Mouse (Mus musculus) kidney, postnatal 14 days (tissue): ENCODE measurements at regions not wholly inside any gene's neighbourhood (a gene's known extent, or its start where the extent isn't known, plus 50 kb on each side); places are given as distances from the start of the nearest gene placed in this dataset.

ENCODE experiments used
- DNase-seq: peaks from one replicate; pipeline ENCODE4 v3.0.0; 2022; ENCODE audit warnings: mixed read lengths

GRCm38 (mm10) chrX:158920217-158920616, 289.9 kb upstream of the Rps6ka3 start:
- no peak for DNase-seq

GRCm38 (mm10) chrX:158921424-158921823, 288.7 kb upstream of the Rps6ka3 start:
- DNase-seq: no peak

GRCm38 (mm10) chrX:158921838-158922450, 288.2 kb upstream of the Rps6ka3 start:
- peak; percentile 53 for DNase-seq

DNA sequence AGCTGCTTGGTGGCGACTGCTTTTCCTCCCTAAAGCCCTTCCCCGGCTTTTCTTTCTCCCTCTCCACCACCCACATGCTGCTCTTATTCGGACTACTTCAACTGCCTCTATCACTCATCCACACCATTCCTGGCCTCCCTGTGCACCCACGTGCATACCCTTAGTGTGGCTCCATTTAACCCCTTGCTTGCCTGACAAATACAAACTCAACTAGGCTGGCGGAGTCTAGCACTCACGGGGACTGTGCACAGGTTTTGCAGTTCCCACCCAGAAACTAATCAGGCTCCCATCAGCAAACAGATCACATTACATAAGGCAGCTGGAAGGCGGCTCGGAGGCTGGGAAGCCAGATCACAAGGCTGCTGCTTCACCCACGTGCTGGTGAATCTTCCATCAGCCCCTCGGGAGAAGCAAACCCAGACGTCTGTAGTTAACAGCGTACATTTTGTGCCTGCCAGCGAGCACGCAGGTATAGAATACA, 287.0 kb upstream of the Rps6ka3 start:
- no peak for DNase-seq

DNA sequence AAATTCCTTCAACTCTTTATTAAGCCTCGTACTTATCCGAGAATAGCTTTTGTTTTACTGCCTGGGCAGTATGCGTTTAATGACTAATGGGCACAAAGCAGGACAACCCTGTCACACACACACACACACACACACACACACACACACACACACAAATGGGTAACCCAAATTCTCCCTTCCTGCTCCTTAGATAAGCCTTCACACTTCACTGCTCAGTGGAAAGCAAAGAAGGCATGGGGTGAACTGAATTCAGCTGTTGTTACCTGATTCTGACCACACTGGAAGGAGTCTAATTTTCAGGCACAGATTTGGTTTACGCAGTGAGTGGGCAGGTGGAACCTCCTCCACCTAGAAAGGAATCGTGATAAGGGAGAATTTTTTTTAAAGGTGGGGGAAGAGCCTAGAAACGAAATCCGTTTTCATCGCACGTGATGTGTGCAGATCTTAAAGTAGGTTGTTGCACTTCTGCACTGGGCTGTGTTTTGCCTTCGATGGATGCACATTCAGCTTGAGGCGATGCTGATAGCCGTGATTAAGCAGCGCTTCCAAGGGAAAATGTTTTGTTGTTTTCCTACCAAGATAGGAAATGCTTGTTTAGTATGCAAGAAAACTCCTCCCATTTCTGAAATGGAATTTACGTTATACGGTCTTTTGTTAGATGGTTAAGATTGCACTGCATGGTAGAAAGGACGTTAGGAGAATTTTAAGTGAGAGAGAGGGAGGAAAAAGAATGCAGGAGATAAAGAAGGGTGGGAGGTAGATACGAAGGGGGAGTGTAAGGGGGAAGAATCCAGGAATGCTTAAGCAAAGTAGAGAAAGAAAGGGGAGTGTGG, 286.2 kb upstream of the Rps6ka3 start:
- no peak for DNase-seq

GRCm38 (mm10) chrX:158924490-158925398, 285.4 kb upstream of the Rps6ka3 start:
- DNase-seq: no peak

- DNase-seq: no peak
Measured at GRCm38 (mm10) chrX:158931864-158932263, 278.2 kb upstream of the Rps6ka3 start.

GRCm38 (mm10) chrX:158947191-158947590, 262.9 kb upstream of the Rps6ka3 start:
- no peak for DNase-seq

DNA sequence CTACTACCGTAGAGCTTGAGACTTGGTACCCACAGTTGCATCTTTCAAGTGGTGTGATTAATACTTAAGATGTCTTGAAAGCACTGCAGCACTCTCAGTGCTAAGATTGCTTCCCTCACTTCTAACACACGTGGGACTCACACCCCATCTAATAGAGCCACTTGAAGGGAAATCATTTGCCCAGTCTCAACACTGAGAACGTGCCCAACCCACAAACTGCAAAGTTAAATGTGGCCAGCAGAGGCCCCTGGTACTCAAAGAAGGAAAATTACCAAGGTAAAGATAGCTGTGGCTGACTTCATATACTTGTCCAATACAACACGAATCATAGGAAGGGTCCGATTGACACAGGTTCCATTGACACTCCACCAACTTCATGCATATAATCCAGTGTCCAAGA, 238.4 kb upstream of the Rps6ka3 start:
- DNase-seq: peak; percentile 9

DNA sequence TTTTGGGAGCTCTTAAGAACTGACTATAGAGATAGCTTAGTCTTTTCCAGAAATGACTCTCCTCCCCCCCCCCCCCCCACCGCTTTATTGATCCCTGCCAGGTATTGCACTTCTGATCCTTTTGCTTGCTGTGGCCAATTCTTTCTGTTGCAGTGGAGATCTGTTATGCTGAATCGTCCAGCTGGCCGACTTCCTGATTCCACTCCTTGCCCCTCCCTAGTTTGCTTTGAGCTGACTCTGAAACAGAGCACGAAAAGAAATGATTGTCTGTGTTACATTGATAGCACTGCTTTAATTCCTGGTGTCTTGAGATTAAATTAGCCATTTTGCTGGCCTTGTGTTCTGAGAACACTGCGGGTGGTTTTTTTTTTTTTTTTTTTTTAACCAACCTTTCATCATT, 233.5 kb upstream of the Rps6ka3 start:
- DNase-seq: no peak

DNA sequence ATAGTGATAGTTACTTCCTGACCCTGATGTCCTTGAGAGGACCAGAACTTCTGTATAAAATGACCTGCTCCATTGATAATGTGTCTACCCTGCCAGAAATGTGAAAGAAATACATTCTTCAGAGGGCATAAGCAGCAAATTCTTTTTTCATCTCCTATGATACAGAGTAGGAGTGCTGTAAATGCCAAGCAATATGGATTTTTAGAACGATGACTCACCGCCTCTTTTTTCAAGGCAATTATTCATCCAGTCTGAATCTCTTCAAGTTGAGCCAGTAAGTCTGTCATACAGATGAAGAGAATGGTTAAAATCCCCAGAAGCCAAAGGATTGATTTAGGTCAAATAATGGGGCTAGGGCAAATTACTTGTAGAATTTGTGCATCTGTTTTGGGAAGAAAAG, 225.4 kb upstream of the Rps6ka3 start:
- DNase-seq: no peak

GRCm38 (mm10) chrX:158987676-158988075, 222.4 kb upstream of the Rps6ka3 start:
- DNase-seq: no peak

DNA sequence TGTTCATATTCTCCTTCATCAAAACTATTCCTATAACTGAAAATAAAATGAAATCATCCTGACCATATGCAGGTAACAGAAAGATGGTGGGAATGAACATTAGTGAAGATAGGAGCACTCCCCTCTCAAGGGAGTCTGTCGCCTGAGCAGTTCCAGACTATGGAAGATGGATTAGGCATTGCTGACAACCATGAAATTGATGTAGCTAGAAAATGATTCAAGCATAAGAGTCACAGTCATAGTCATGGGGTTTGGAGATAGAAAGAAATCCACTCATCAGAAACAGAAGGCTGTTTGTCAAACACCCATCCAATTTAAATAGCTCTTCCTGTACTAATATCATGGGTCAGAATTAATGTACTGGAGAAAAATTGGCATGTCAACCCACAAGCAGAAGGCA, 191.2 kb upstream of the Rps6ka3 start:
- DNase-seq: no peak

DNA sequence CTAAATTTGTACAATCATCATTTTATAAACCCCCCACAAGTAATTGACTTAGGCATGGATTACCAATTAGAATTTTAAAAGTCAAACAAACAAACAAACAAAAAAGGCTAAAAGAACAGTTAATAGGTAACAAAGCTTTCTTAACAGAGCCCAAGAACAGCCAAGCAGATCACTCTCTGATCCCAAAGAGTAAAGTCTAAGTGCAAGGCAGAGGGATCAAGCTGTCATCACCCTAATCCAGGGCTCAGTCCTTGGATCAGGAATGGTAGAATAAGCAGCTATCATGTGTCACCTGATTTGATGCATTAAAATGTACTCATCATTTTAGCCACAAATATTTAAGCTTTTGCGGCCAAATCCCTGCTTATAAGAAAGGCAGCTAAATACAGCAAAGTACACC, 183.8 kb upstream of the Rps6ka3 start:
- DNase-seq: no peak

GRCm38 (mm10) chrX:159031927-159032326, 178.2 kb upstream of the Rps6ka3 start:
- no peak for DNase-seq

- DNase-seq: peak; percentile 72
Measured at GRCm38 (mm10) chrX:159043432-159043831, 166.7 kb upstream of the Rps6ka3 start.

- no peak for DNase-seq
Measured at GRCm38 (mm10) chrX:159047876-159048275, 162.2 kb upstream of the Rps6ka3 start.

- DNase-seq: no peak
Measured at GRCm38 (mm10) chrX:159055689-159056461, 154.2 kb upstream of the Rps6ka3 start.

- DNase-seq: no peak
Measured at GRCm38 (mm10) chrX:159056462-159056805, 153.7 kb upstream of the Rps6ka3 start.

DNA sequence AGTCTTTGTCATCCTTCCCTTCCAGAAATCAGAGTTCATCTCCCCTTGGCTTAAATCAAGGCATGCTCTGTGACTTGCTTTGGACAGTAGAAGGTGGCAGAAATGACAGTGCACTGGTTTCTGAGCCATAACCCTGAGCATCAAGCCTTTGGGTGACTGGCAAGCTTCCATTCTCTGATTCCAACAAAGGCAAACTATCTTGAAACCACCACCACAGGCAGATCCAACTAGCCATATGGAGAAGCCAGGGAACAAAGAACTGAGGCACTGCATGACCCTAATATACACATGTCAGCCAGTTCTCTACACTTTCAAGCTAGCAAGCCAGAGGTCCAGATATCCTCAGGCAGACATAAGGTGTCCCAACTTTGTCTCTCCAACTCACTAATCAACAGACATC, 151.2 kb upstream of the Rps6ka3 start:
- DNase-seq: no peak

DNA sequence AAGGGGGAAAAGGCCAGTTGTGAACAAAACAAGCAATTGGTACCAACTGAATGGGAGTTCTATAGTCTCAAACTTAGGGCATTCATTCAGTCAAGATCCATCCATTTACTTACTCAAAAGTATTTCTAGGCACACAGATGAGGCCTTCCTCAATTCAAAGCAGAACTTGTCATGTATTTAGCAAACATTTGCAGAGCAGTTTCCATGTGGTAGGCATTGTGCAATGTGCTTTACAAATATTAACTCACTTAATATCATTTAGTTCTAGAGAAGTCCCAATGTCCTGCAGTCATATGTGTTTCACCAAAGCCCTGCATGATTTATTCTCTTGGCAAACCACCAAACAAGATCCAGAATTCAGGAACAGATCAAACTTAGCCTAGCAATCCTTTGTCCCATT, 148.8 kb upstream of the Rps6ka3 start:
- DNase-seq: no peak

DNA sequence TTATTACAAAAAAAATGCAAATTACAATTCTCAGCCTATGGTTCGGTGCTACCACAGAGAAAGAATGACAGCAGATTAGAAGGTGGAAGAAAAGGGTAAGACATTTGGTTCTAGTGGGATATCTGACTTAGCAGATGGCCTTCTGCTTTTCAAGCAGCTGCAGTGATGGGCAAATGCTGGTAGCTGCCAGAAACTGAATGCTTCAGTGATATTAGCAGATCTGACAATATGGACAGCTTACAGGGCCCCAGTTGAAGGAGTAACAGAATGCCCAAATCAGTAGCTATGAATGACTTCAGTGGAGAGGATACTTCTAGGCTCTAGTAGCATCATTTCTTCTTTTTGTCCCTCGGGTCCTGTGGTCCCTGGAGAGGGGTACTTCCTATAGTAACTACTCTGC, 143.9 kb upstream of the Rps6ka3 start:
- DNase-seq: no peak

GRCm38 (mm10) chrX:159072647-159073046, 137.5 kb upstream of the Rps6ka3 start:
- no peak for DNase-seq
